Mouse (Mus musculus): Measurements from ENCODE around the gene Pank1.

Gene Pank1

DNA sequence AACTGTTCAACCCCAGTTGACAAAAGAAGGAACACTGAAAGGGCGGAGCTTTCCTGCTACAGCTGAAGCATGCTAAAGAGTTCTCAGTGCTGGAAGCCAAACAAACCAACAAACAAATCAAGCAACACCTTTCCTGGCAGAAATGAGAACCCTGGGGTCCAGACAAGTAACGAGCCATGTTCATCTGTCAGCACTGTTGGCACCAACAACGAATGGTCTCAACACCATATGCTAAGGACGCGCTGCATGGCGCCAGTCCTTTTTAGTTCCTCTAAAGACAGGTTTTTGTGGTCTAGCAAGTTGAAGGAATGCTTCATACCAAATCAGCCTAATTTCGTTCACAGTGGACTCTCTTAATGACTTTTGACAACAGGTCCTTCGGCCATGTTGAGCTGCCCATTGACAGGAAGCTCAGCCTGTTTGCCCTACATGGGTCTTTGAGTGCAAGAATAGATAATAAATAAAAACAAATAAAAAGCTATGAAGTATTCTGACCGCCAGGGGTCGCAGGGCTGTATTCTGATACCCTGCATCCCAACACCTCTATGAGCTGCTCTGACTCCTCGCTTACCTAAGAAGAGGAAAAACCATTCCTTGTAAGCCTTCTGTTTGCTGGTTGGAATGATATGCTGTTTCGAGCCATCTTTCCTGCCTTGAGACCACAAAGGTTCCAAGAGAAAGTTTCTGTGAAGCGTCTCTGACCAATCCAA is 53.2 kb downstream of the Pank1 start:
- DNase-seq (ENCODE audit: low read depth, low spot score) = peak; percentile 64

DNA sequence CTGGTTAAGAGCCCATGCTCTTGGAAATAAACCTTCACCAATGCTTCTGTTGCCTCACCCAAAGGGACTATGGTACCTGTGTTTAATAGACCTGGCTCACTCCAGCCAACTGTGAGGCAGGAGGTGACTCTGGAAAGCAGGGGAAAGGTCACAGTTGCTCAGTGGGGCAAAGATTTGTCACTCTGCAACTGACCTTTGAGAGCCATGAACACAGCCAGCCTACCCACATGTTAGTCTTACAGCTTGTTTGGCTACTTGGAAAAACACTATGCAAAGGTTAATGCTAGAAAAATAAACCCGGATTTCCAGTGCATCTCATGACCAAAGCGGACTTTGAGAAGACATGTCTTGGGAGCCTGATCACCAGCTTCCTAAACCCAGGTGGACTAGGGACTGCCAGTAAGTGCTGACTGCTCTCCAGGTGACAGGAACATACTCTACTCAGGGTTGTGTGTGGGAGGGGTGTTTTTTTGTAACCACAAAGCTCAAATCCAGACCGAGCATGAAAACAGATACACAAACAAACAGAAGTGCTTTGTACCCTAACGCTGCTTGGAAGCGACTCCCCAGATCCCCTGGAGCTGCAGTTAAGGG is 59.6 kb downstream of the Pank1 start:
- no peak for DNase-seq (ENCODE audit: low read depth, low spot score)

DNA sequence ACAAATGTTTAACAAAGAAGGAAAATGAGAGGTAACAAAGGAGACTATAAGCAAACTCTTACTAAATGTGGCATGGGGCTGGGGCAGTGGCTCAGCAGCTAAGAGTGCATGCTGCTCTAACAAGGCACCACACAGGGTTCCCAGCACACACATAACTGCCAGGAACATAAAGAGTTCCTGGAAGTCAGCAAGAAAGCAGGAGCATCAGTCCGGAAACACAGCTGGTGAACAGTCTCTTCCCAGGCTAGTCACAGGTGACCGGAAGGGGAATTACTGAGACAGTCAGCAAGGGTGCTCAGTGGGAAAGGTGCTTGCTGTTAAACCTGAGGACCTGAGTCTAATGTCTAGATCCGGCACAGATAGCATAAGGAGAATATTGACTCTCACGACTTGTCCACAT is 63.9 kb downstream of the Pank1 start:
- no peak for DNase-seq (ENCODE audit: low read depth, low spot score)

DNA sequence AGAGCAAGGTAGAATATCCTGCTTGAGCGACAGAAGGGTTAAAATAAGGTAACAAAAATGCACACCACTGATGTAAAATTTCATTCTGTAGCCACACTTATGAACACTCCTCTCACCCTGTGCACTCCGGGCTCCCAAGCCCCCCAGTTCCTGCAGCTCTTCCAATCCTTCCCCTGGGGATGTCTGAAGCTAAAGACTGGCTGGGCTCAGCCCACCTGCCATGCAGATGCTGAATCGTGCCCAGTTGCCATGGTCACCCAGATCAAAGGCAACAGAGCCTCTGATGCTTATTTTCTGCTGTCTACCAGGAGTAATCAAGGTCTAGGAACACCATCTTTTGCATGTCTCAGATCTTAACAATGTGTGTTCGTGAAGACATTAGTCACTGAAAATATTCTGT is 64.6 kb downstream of the Pank1 start:
- DNase-seq (ENCODE audit: low read depth, low spot score) = no peak

DNA sequence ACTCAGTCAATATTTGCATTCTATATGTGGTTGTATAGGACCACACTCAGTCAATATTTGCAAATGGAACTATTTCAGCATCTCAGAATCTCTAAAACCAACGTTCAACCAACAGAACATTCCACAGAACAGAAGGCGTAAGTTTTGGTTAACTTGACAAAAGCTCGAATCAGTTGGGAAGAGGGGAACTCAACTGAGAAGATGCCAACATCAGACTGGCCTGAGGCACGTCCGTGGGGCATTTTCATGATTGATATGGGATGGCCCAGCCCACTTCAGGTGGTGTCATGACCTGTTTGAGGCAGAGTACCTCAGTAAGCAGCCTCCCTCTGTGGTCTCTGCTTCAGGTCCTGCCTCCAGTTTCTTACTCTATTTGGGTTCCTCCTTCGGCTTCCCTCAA is 65.3 kb downstream of the Pank1 start:
- DNase-seq (ENCODE audit: low read depth, low spot score) = no peak

DNA sequence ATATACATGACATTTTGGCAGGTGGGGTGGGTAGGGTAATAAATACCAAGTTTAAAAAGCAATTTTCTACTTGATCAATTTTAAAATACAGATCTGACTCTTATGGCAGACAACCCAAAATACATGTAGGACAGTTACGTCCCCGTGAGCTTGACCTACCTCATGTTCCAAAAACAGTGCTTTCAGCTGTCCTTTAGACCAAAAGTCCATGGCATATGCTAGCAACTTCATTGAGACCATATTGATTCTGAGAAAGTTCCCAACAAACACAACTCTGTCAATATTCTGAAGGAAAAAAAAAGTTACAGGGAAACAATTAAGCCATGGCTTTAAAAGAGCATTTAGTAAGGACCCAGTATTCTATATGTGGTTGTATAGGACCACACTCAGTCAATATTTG is 65.7 kb downstream of the Pank1 start:
- no peak for DNase-seq (ENCODE audit: low read depth, low spot score)

DNA sequence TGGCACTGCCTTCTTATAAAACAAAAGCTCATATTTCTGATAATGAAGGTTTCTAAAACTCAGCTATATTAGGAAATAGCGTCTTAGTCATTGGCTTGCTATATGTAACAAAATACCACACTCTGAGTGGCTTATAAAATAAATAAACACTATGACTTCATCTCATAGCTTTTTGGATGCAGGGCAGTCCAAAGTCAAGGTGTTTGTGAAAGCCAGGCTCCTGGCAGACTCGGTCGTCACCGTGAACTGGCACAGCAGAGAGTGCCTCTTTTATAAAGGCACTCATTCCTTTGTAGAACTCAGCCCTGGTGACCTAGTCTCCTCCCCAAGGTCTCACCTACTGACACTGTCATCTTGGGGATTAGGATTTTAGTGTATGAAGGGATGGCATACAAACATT is 66.5 kb downstream of the Pank1 start:
- no peak for DNase-seq (ENCODE audit: low read depth, low spot score)

DNA sequence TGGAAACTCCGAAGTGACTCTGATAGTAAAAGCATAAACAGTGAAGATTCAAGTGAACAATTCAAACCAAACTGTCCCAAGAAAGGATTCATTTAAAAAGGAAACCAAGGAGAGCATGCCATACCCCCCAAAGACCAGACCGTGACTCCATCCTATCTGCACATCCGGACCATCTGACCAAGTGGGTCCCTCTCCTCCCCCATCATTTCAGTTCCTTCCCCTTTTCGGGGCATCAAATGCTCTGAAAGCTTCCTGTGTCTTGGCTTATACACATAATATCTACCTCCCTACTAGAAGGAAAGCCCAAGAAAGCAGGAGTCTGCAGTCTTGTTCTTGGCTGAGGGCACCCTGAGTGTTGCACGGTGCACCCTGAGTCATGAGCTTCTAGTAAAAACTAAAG is 72.1 kb downstream of the Pank1 start:
- no peak for DNase-seq (ENCODE audit: low read depth, low spot score)

DNA sequence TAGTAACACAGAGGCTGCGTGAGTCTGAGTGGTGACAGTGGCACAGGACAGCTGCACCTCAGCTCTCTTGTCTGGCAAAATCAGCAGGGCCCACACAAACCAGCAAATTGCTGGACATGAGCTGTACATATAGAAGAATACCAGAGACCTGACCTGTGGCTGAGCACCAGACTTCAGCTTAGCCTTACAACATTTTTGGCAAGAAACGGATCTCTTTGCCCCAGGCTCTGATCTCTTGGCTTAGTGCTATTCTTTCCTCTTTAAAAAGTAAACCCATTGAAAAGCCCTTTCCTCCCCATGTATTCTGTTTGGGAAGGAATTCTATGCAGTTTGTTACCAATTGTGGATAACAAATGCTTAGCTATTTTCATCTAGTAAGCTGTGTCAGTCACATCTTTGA is 74.2 kb downstream of the Pank1 start:
- DNase-seq (ENCODE audit: low read depth, low spot score) = no peak

DNA sequence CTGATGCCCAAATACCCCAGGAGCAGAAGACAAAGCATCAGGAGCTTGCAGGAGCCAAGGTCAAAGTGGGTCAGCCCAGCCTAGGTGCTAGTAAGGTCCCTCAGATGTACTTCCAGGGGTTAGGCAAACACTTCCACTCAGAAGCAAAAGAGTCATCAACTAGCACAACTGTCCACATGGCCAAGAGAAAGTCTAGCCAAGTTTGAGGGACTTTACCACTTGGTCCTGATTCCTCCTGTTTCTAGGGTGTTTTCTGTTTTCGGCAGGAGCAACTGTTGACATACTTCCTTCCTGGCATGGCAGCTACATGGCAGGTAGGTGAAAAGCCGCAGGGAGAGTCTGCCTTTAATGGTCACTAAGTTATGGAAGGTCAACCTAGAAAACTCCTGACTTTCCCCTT is 74.7 kb downstream of the Pank1 start:
- DNase-seq (ENCODE audit: low read depth, low spot score) = no peak

DNA sequence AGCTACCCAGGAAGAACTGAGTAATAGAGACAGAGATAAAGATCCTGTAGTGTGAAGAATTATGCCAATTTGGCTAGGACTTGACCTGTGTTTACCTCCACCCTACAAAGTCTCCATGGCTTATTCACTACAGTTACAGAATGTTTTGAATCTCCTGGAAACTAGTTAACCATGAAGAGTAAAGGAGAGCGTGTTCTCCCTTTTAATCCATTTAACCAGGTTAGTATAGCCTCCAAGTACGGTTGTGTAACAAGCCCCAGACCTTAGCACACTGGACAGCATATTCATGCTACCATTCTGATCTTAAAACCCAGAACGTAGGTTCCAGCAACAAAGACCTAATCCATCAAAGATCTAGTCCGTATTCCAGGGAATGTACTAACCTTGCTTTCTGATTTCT is 75.9 kb downstream of the Pank1 start:
- DNase-seq (ENCODE audit: low read depth, low spot score) = no peak

DNA sequence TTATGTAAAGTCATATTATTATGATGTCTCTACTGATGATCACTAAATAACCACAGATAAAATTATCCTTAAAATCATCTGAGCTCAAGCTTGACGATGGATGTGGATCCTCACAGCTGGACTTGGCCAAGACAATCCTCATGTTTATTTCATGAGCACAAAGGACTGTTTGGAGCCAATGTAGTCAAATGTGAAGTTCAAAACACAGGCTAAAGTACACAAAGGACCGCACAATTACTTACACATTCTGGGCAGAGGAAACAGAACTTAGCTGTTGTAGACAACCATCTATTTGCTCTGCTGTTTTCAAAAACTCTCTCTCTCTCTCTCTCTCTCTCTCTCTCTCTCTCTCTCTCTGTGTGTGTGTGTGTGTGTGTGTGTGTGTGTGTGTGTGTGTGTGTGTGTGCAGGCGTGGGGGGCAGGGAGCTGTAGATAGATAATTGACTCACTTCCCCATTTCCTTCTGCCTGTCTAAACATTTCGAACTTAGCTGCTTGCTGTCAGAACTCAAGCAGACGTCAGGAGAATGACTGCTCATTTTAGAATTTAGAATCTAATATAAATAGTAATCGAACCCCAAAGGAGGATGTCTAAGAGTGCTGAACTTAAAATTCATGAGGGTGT is 79.5 kb downstream of the Pank1 start:
- no peak for DNase-seq (ENCODE audit: low read depth, low spot score)

DNA sequence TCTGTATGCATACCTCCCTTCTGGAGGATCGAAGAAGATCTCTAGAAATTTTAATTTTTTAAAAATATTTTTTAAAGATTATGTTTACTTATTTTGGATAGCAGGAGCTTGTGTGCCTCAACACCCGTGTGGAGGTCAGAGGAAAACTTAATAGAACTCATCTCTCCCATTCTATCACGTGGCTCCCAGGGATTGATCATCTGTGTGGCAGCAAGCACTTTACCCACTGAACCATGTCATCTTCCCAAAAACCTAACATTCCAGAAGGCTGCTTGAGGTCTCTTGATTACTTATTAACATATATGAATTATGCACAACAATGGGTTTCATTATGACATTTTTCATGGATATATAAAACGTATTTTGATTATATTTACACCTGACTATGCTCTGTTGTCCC is 82.9 kb downstream of the Pank1 start:
- DNase-seq (ENCODE audit: low read depth, low spot score) = no peak

DNA sequence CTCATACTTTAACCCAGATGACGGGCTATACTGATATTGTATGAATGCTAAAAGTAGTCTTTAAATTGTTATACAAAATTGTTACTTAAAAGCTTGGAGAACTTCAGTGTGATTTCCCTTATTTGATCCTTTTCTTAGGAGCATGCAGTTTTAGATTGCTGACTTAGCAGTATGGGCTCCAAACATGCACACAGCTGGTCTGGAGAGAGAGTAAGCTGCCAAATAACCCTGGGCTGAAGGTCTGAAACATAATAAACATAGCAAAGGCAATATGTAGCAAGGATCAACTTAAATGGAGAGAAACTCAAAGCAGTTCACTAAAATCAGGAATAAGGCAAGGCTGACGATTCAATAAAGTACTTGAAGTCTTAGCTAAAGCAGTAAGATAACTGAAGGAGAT is 96.8 kb downstream of the Pank1 start:
- DNase-seq (ENCODE audit: low read depth, low spot score) = no peak

DNA sequence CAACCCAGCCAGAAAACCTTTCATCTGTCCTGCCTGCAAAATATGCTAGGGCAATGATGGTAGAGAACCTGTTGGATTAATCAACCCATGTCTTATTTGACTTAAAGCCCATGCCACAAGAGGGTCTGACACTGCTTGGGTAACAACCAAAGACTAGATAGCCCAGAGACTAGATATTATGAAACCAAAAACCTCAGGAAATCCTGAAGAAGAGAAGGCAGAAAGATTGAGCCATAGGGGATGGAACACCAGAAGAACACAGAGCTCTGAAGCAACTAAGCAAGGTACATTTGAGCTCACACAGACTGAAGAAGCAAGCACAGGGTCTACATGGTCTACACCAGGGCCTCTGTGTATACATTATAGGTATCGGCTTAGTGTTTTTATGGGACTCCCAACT is 100.3 kb downstream of the Pank1 start:
- DNase-seq (ENCODE audit: low read depth, low spot score) = no peak

DNA sequence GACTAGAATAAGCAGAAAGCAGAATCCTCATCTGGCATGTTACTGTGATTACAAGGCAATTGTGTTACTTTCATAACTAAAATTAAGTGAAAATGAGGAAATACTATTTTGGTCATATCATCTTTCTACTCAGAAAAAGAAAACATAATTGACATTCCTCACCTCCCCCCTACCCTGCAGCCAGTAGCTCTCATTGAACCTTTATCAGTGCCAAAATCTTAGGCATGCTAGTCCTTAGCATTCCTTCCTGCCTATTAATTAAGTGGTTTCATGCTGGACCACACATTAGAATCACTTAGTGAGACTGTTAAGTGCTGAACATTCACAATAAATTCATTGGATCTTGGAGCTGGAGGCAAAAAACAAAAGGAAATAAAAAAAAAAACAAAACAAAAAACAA is 101.2 kb downstream of the Pank1 start:
- no peak for DNase-seq (ENCODE audit: low read depth, low spot score)

DNA sequence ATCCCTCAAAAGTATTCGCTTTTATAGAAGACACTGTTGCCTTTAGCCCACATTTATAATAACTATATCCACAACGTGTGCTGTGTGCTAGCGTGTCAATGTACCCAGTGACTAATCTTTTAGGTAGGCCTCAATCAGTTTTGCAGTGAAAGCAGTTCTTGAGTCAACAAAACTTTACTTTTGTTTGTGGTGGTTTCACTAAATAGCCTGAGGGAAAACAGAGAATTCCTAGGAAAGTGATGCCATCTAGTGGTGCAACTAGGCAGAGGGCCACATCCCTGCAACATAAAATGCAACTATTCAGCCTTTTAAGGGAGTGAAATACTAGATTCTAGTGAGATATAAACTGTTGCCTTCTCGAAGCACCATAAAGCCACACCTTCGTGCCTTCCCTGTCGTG is 106.5 kb downstream of the Pank1 start:
- DNase-seq (ENCODE audit: low read depth, low spot score) = peak; percentile 49

DNA sequence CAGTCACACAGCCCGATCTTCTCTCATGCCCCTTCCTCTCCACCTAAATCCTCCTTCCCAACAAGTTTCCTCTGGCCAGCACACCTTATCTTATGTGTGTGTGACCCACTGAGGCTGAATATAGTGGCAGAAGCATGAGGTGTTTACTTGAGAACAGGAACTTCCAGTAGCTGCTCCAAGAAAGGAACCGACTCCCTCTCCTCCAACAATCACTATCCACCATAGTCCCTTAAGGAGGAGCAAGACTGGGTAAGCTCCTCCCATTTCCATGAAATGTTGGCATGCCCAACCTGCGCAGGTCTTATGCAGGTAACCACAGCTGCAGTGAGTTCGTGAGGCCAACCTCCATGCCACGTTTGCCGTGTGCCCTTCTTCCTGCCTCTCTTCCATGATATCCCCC is 108.5 kb downstream of the Pank1 start:
- no peak for DNase-seq (ENCODE audit: low read depth, low spot score)

DNA sequence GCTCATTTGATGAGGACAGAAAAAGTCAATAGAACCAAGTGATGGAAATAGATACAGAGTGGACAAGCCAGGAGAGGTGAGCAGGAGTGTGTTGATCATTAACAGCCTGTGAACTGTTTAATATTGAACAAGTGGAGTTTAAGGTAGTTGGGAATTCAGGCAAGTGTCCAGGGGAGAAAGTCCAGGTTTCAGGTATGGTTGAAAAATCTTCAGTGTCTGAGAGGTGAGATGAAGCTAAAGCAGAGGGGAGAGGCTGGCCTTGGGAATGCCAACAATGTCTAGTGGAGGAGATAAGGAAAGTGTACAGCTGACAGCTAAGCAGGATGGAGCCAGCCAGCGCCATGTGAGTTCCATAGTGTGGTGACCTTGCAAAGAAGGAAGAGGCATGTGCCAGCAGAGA is 120.5 kb downstream of the Pank1 start:
- DNase-seq (ENCODE audit: low read depth, low spot score) = no peak
